Mouse (Mus musculus) gastrocnemius, postnatal 36 days (tissue): ENCODE results near the gene Commd4. TPM values are rescaled to one million over a fixed set of nuclear protein-coding genes. Genes with fewer than 3 reads are reported as not detected.
A peak's percentile ranks its signal among the peaks of the same experiment; 100 is the strongest.
"Not testable (repeated sequence)": the region's sequence is repeated elsewhere in the genome, so short reads cannot be mapped to it uniquely, and the experiment has no call there.

Experiments used
- DNase-seq, 2 experiments: peaks; one replicate each; pipeline ENCODE4 v3.0.0; 2022
- intact Hi-C: fragments of 180-260 bp; cut with DNase I; formaldehyde crosslinking; loops from one replicate; pipeline ENCODE4 v1.15.1; 2025
- long read RNA-seq, 2 experiments: library from polyadenylated mRNA; stranded (forward); transcript quantifications; one replicate each; pipeline ENCODE4 v2.0.0; 2021
- total RNA-seq, 2 experiments: library from RNA; stranded (reverse); gene quantifications; 2 replicates each; pipeline ENCODE4 v1.2.3; 2021

Commd4 gene
- total RNA-seq = 10 to 100 TPM; 26.4 to 32.4 TPM
- long read RNA-seq, experiment 1, transcript Commd4-202 (1 exons, 437 nt) = minor isoform, 5 of 58 reads
- long read RNA-seq, experiment 1, transcript Commd4-204 (7 exons, 1,941 nt) = minor isoform, 5 of 58 reads
- long read RNA-seq, experiment 1, transcript Commd4-201 (8 exons, 858 nt) = major isoform, 42 of 58 reads
- long read RNA-seq, experiment 1, partial matches to known transcripts = 0 of 58 reads
- long read RNA-seq, experiment 1, other reads (novel, unspliced or antisense) = 6 of 58 reads
- long read RNA-seq, experiment 2, transcript Commd4-201 (8 exons, 858 nt) = major isoform, 46 of 85 reads
- long read RNA-seq, experiment 2, transcript Commd4-204 (7 exons, 1,941 nt) = minor isoform, 9 of 85 reads
- long read RNA-seq, experiment 2, transcript Commd4-202 (1 exons, 437 nt) = minor isoform, 11 of 85 reads
- long read RNA-seq, experiment 2, partial matches to known transcripts = 6 of 85 reads
- long read RNA-seq, experiment 2, other reads (novel, unspliced or antisense) = 13 of 85 reads

DNA sequence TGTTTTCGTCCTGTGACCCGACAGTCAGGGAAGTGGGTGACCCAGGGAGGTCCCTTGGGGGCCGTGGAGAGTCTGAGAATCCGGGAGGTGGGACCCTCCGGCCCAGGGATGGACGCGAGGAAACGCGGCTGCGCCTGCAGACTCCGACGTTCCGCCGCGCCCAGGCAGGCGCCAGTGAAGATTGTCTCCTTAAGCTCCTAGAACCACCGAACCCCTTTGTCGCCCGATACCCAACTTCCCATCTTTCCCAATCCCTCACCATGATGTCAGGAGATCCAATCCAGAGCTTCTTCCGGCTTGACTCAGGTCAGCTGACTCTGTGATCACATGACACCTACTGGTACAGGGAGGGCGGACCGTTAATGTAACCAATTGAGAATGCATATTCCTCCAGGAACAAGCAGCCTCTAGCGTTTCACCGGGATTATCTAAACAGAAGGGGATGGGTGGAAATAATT lies at the start of gene Commd4:
Gene Commd4, minus strand, starts transcription at position 319 of the 458 bp plus-strand sequence.
- intact Hi-C loops = no loop called here
- DNase-seq = peak; percentile 57 to 90

- intact Hi-C loops = no loop called here
- no peak for DNase-seq
Observed at GRCm38 (mm10) chr9:57206896-57207295, 48.8 kb upstream of the Commd4 start.

- DNase-seq, intact Hi-C loops: not testable (repeated sequence)
Observed at GRCm38 (mm10) chr9:57203571-57203970, 45.4 kb upstream of the Commd4 start.

DNA sequence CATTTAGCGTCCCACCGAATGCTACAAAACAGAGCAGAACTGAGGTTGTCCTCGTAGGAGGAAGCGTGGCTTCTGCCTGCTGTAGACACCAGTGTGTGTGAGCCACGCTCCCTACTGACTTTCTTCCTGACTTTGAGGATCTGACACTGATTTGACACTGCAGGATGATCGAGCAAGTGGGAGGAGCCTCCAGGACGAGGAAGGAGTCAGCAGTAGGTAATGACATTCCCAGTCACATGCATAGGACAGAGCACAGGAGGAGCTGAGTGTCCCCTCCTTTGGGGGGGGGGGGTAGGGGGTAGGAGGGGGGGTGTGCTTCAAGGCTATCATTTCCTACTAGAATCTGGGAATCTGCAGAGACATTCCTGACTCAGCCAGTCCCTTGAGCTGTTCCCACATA lies 44.9 kb upstream of the Commd4 start:
- intact Hi-C loops = no loop called here
- no peak for DNase-seq

DNA sequence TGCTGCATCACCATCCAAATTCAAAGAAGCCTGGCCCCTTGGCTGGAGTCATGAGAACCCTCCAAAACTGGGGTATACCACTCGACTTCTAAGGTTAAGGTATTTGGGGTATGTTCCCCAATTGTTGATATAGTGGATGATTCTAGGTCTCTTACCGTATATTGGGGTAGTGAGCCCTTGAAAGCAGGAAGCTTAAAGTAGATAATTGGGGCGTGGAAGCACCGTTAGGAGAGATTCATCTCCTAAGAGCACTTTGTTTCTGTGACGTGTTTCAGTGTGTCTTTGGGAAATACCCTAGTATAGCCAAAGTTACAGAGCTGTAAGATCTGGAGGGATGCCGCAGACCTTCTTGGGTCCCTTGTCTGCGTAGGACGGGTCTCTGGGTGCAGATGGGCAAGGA lies 39.3 kb upstream of the Commd4 start:
- no peak for DNase-seq
- intact Hi-C loops = no loop called here

- no peak for DNase-seq
- intact Hi-C loops = no loop called here
Observed at GRCm38 (mm10) chr9:57196708-57197107, 38.6 kb upstream of the Commd4 start.

- no peak for DNase-seq
- intact Hi-C loops = no loop called here
Observed at GRCm38 (mm10) chr9:57168411-57168810, 10.3 kb upstream of the Commd4 start.

DNA sequence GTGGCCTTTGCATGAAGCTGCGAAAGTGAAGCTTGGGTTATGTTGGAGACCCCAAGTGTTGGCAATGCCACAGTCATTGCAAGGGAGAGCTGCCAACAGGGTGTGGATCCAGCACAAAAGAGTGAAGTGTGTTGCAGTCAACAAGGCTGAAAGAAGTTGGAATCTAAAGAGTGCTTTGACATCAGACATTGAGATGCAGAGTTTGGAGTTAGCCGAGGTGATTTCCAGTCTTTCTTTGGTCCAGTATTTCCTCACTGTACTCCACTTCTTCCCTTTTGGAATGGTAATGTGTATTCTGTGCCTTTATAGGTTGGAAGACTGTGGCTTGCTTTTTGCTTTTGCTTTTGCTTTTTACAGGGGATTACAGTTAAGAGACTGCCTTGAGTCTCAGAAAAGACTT lies 8.0 kb upstream of the Commd4 start:
- DNase-seq = no peak
- intact Hi-C loops = no loop called here

DNA sequence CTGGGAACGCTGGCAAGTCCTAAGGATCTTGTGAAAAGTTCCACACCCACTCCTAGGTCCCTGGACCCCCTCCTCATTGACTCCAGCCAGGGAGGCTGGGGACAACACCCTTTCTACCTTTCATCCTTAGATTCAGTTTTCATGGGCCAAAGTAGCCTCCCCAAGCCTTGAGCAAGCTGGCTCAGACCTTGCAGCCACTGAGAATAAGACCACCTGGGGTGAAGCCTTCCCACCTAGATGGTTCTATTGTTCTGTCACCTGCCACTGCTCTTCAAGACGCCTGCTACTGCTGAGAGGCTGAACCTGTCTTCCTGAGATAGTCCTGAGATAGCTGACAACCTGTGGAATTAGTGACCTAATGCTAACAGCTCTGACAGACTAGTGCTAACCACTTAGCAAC lies 5.0 kb upstream of the Commd4 start:
- no peak for DNase-seq
- intact Hi-C loops = no loop called here

- no peak for DNase-seq
- intact Hi-C loops = no loop called here
Observed at GRCm38 (mm10) chr9:57162496-57162895, 4.4 kb upstream of the Commd4 start.

DNA sequence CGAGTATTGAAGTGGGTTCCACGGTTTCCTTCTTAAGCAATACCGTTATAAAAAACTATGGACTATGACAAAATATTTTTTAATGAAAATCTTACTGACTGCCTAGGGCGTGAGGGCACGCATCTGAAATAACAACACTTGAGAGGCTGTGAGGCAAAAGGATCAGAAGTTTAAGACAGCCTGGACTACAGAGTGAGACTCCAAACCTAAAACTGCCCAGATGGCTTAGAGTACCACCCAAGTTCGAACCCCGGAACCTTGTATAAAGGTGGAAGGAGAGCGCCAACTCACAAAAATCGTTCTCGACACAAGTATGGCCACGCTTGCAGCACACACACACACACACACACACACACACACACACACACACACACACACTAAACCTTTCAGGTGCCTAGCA lies 375 bp upstream of the Commd4 start:
- no peak for DNase-seq
- intact Hi-C loops = no loop called here

GRCm38 (mm10) chr9:57157499-57157898 lies 632 bp downstream of the Commd4 start:
- intact Hi-C loops = no loop called here
- no peak for DNase-seq

DNA sequence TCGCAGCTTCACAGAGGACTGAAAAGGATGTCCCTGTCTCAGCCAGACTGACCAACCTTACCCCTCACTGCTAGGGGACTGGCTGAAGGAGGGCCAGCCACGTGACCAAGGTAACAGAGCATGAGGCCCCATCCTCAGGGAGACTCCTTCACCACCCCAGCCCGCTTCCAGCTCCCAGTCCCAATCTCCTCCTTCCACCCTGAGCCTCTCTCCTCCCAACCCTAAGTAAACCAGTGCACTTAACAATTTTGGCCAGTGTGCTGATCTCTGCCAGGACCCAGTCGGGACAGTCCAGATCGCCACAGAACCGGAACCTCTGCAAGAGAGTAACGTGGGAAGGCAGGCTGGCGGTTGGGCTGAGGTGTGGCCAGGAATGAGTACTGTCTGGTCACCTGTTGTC lies 1.3 kb downstream of the Commd4 start:
- DNase-seq = no peak
- intact Hi-C loops = no loop called here

DNA sequence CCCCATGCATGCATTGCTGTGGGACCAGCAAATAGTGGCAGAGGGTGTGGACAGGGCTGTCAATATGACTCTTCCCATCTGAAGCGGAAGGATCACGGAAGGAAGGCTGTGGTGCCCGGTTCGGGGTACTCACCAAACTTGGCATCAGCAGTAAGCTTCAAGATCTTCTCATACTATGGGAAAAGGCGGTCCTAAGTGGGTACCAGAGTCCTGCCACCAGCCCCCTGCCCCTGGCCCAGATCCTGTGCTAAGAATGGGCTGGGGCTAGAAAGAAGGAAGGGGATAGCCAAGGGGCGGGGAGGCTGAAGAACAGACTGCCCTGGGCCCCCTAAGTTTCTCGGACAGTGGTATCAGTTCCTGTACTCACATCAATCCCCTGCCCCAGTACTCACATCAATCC lies 1.7 kb downstream of the Commd4 start:
- intact Hi-C loops = no loop called here
- no peak for DNase-seq

DNA sequence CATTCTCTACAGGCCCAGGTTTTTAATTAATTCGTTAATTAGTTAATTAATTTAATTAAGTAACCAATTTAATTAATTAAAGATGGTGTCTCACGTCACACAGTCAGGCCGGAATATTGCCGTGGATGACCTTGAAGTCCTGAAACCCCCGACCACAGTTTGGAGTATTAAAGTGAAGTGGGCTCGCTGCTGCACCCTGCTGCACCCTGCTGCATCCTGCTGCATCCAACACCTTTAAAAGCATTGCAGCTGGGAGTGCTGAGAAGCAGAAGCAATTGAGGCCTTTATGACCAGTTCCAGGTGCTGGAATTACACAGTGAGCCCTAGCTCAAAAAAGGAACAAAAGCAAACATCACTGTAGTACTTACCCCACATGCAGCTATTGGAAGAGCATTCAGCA lies 5.8 kb downstream of the Commd4 start:
- intact Hi-C loops = no loop called here
- no peak for DNase-seq

DNA sequence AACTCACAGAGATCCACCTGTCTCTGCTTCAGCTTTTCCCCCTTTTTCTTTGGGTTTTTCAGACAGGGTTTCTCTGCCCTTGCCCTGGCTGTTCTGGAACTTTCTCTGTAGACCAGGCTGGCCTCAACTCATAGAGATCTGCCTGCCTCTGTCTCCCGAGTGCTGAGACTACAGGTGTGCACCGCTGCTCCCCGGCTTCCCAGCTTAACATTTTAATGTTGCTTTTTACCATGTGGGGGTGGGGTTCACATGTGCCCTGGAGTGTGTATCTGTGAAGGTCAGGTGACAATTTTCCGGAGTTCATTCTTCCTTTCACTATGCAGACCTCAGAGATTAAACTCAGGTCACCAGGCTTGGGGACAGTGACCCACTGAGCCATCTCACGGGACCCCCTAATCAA lies 7.9 kb downstream of the Commd4 start:
- intact Hi-C loops = no loop called here
- no peak for DNase-seq

GRCm38 (mm10) chr9:57149021-57149420 lies 9.1 kb downstream of the Commd4 start:
- intact Hi-C loops = no loop called here

DNA sequence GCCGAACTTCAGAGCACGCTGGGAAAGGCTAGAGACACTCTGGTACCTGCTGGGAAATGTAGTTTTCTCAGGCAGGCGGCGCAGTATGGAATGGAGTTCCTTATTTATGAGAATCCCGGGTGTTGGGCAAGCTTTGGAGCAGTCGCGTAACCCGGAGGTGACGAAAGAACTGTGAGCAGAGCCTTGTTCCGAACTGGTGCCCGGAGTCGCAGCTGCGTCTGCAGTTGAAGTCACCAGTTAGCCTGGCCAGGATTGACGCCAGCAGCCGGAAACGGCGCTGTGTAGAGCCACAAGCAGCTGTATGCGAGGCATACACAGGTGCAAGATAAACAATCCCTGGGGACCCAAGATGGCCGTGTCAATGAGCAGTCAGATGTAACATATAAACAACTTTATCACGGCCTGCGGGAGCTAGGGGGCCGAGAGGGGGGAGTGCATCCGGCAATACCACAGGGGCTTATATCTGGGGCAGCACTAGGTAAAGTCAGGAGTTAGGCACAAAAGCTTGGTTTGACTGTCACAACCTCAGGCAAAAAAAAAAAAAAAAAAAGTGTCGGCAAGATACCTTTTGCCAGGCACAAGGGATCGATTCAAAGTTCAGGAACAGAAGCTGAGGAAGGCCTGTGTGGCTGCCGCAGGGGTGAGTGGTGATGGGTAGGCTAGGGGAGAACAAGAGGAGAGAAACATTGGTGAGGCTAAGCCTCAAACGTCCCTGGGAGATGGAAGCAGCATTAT lies 9.8 kb downstream of the Commd4 start, which contains the start of gene Neil1:
Gene Neil1, minus strand, starts transcription at position 162 of the 735 bp plus-strand sequence.
- intact Hi-C loops = no loop called here
- peak; percentile 79 to 82 for DNase-seq

More at GRCm38 (mm10) chr9:57149021-57149420, 9.1 kb downstream of the Commd4 start:
- DNase-seq = no peak

GRCm38 (mm10) chr9:57147205-57148143 lies 10.7 kb downstream of the Commd4 start:
- intact Hi-C loops = no loop called here
- DNase-seq = no peak

DNA sequence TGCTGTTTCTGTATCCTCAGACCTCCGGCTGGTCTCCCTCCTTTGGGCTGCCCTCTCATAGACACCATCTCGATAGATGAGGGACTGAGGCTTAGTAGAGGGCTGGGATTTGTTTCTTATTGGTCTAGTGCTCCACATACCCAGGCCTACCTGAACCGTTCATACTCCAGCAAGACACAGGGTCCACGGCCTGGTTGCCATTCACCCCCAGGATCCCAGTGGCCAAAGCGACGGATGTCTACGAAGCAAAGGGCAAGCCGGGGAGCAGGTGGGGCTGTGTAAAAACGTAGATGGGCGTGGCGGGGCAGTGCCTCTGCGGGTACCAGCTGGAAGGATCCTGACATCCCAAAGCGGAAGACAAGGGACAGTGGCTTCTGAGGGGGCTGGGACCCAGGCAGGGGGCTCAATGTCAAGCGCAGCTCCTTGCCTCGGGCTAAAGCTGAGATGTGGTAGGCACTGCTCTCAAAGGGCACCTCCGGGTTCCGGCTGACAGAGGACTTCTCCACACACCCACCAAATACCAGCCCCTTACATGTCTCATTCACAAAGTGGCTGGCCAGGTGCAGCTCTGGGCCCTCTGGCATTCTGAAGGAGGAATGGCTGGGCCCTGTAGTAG lies 11.6 kb downstream of the Commd4 start:
- DNase-seq = no peak
- intact Hi-C loops = no loop called here
